Mouse (Mus musculus): ENCODE results near the gene Zfp428. TPM values are rescaled to one million over a fixed set of nuclear protein-coding genes. Genes with fewer than 3 reads are reported as not detected.

The Zfp428 gene
- polyA plus RNA-seq, 1 experiment: 13.1 TPM

DNA sequence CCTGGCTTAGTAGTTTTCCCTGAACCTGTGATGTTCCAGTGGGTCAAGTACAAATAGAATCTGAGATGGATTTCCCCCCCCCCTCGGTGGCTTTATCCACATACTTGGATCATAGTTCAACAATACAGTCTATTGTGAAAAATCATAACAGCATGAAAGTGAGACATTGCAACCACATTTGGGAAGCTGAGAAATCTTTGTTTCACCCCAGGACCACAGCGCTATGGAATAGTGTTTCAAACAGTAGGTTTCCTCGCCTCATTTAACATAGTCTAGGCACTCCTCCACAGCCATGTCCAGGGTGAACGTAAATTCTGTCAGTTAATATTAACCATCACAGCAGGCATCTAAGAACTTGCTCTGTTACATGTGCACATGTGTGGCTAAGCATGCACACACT is 30.3 kb downstream of the Zfp428 start:
- TF ChIP-seq EP300 (IDR thresholded peaks at IDR 0.05; ENCODE audit: insufficient read depth, low read depth, low read length) (no peak), POLR2A (IDR thresholded peaks at IDR 0.05; ENCODE audit: insufficient read depth, low read length) (no peak), CTCF (IDR thresholded peaks at IDR 0.05; ENCODE audit: low read depth, low read length) (no peak)
- H3K27me3 ChIP-seq (ENCODE audit: control insufficient read depth, insufficient read depth, low read length, poor library complexity, severe bottlenecking): no peaks in the 10 kb centered on the region

DNA sequence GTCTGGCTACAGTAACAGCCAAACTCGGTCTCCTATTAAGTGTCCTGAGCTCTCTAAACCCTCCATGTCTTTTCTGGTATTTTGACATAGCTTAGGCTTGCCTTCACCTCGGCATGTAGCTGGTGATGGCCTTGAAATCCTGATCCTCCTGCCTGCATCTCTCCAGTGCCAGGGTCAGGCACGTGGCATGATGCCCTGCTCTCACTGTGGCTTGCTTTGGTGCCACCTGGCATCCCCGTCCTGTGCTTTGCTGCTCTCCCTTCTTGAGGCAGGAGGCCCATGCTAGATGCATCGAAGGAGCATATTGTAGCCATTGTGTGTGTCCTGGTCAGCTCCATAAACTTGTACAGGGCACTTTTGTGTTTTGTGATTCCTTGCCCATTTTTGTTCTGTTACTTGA is 30.8 kb downstream of the Zfp428 start:
- H3K4me1 ChIP-seq (ENCODE audit: control insufficient read depth, insufficient read depth, low read length): no peaks in the 10 kb centered on the region
- no peak for TF ChIP-seq CTCF (IDR thresholded peaks at IDR 0.05; ENCODE audit: low read depth, low read length)
- no peak for TF ChIP-seq POLR2A (IDR thresholded peaks at IDR 0.05; ENCODE audit: insufficient read depth, low read length)
- TF ChIP-seq EP300 (IDR thresholded peaks at IDR 0.05; ENCODE audit: insufficient read depth, low read depth, low read length): no peak
- no peak overlapping the region for H3K27ac ChIP-seq (ENCODE audit: insufficient read depth, low read length)
- no peak overlapping the region for H3K9ac ChIP-seq (ENCODE audit: low read depth, poor library complexity, severe bottlenecking)
- H3K27me3 ChIP-seq (ENCODE audit: control insufficient read depth, insufficient read depth, low read length, poor library complexity, severe bottlenecking): no peaks in the 10 kb centered on the region
- no peak overlapping the region for H3K4me3 ChIP-seq (ENCODE audit: low read depth, low read length)
- no peaks in the 10 kb centered on the region for H3K9me3 ChIP-seq (replicated peaks; ENCODE audit: control insufficient read depth, insufficient read depth, low read length, poor library complexity, severe bottlenecking)
- H3K36me3 ChIP-seq (ENCODE audit: control insufficient read depth, insufficient read depth, low read length, poor library complexity, severe bottlenecking): no peaks in the 10 kb centered on the region

More for the DNA sequence above, 30.3 kb downstream of the Zfp428 start:
- Histone ChIP-seq H3K9ac (ENCODE audit: low read depth, poor library complexity, severe bottlenecking) (no peak overlapping the region), H3K27ac (ENCODE audit: insufficient read depth, low read length) (no peak overlapping the region), H3K4me1 (ENCODE audit: control insufficient read depth, insufficient read depth, low read length) (no peaks in the 10 kb centered on the region), H3K9me3 (replicated peaks; ENCODE audit: control insufficient read depth, insufficient read depth, low read length, poor library complexity, severe bottlenecking) (no peaks in the 10 kb centered on the region), H3K4me3 (ENCODE audit: low read depth, low read length) (no peak overlapping the region), H3K36me3 (ENCODE audit: control insufficient read depth, insufficient read depth, low read length, poor library complexity, severe bottlenecking) (no peaks in the 10 kb centered on the region)

DNA sequence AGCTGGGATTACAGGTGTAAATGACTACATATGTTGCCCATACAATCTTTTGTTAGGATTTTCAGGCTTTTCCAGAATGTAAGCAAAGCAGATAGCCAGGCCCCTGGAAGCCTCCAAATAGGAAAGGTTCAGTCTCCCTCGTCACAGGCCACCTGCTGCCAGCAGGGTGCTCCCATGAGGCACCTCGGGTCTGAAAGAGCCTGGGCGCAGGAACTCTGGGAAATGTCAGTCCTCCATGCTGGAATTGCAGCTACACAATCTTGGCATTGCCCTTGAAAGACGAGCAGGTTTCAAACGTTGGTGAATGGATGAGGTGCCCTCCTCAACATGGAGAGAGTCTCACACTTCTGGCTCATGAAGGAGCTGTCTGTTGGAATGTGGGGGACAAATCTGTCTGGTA is 31.3 kb downstream of the Zfp428 start:
- no peak for TF ChIP-seq CTCF (IDR thresholded peaks at IDR 0.05; ENCODE audit: low read depth, low read length)
- no peaks in the 10 kb centered on the region for H3K36me3 ChIP-seq (ENCODE audit: control insufficient read depth, insufficient read depth, low read length, poor library complexity, severe bottlenecking)
- no peak overlapping the region for H3K27ac ChIP-seq (ENCODE audit: insufficient read depth, low read length)
- no peak overlapping the region for H3K4me3 ChIP-seq (ENCODE audit: low read depth, low read length)
- H3K4me1 ChIP-seq (ENCODE audit: control insufficient read depth, insufficient read depth, low read length): no peaks in the 10 kb centered on the region
- H3K27me3 ChIP-seq (ENCODE audit: control insufficient read depth, insufficient read depth, low read length, poor library complexity, severe bottlenecking): no peaks in the 10 kb centered on the region
- H3K9me3 ChIP-seq (replicated peaks; ENCODE audit: control insufficient read depth, insufficient read depth, low read length, poor library complexity, severe bottlenecking): no peaks in the 10 kb centered on the region
- no peak overlapping the region for H3K9ac ChIP-seq (ENCODE audit: low read depth, poor library complexity, severe bottlenecking)

DNA sequence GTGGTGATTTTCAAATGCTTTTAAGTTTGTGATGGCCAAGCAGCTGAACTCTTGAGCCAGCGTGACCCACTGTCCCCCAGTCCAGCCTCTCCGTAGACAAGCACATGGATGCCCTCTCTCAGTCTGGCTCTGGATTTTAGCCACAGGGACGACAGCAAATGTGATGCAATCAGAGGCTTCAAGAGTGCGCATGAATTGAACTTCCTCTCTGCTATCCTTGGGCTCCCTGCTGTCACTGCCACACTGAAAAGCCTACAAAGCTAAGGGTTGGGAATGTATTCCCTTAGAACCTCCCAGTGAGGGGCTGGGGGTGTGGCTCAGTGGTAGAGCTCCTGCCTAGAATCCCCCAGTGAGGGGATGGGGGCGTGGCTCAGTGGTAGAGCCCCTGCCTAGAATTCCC is 31.9 kb downstream of the Zfp428 start:
- no peak overlapping the region for H3K9ac ChIP-seq (ENCODE audit: low read depth, poor library complexity, severe bottlenecking)
- H3K36me3 ChIP-seq (ENCODE audit: control insufficient read depth, insufficient read depth, low read length, poor library complexity, severe bottlenecking): no peaks in the 10 kb centered on the region
- no peak overlapping the region for H3K27ac ChIP-seq (ENCODE audit: insufficient read depth, low read length)
- TF ChIP-seq EP300 (IDR thresholded peaks at IDR 0.05; ENCODE audit: insufficient read depth, low read depth, low read length) (no peak), CTCF (IDR thresholded peaks at IDR 0.05; ENCODE audit: low read depth, low read length) (no peak), POLR2A (IDR thresholded peaks at IDR 0.05; ENCODE audit: insufficient read depth, low read length) (no peak)
- no peaks in the 10 kb centered on the region for H3K4me1 ChIP-seq (ENCODE audit: control insufficient read depth, insufficient read depth, low read length)
- no peak overlapping the region for H3K4me3 ChIP-seq (ENCODE audit: low read depth, low read length)
- no peaks in the 10 kb centered on the region for H3K27me3 ChIP-seq (ENCODE audit: control insufficient read depth, insufficient read depth, low read length, poor library complexity, severe bottlenecking)
- H3K9me3 ChIP-seq (replicated peaks; ENCODE audit: control insufficient read depth, insufficient read depth, low read length, poor library complexity, severe bottlenecking): no peaks in the 10 kb centered on the region

DNA sequence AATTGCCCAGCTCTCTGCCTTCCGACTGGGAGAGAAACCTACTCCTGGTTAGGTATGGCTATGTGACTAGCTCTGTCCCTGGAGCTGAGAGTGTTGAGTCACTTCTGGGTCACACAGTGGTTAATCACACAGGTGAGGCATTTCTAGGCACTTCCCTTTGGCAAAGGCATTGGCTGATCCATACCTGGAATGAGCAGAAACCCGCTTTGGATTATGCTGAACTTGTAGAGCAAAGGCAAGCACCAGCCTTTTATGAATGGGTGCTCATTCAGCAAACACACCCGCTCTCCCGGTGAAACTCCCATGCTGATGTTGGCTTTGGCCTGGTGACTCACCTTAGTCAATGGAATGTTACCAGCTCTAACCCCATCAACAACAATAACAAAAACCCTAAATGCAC is 32.9 kb downstream of the Zfp428 start:
- no peak overlapping the region for H3K27ac ChIP-seq (ENCODE audit: insufficient read depth, low read length)
- H3K9me3 ChIP-seq (replicated peaks; ENCODE audit: control insufficient read depth, insufficient read depth, low read length, poor library complexity, severe bottlenecking): no peaks in the 10 kb centered on the region
- H3K27me3 ChIP-seq (ENCODE audit: control insufficient read depth, insufficient read depth, low read length, poor library complexity, severe bottlenecking): no peaks in the 10 kb centered on the region
- H3K4me1 ChIP-seq (ENCODE audit: control insufficient read depth, insufficient read depth, low read length): no peaks in the 10 kb centered on the region
- no peak overlapping the region for H3K9ac ChIP-seq (ENCODE audit: low read depth, poor library complexity, severe bottlenecking)
- no peak for TF ChIP-seq CTCF (IDR thresholded peaks at IDR 0.05; ENCODE audit: low read depth, low read length)
- H3K36me3 ChIP-seq (ENCODE audit: control insufficient read depth, insufficient read depth, low read length, poor library complexity, severe bottlenecking): no peaks in the 10 kb centered on the region
- H3K4me3 ChIP-seq (ENCODE audit: low read depth, low read length): no peak overlapping the region

DNA sequence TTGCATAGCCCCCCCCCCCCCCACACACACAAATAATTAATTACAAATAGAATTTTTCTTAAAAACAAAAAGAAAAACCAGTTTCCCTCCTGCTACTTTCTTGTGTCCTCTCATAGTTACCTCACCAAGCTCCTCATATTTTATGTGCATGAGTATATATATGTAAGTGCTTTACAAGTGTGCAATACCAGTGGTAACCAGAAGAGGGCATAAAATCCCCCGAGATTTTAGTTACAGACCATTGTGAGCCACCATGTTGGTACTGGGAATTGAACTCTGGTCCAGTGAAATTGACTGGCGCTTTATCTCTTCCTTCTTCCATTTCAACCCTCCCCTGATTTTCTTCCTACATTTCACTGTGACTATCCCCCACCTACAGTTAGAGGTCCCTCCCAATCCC is 37.7 kb downstream of the Zfp428 start:
- H3K4me1 ChIP-seq (ENCODE audit: control insufficient read depth, insufficient read depth, low read length): no peaks in the 10 kb centered on the region
- H3K27me3 ChIP-seq (ENCODE audit: control insufficient read depth, insufficient read depth, low read length, poor library complexity, severe bottlenecking): no peaks in the 10 kb centered on the region
- TF ChIP-seq EP300 (IDR thresholded peaks at IDR 0.05; ENCODE audit: insufficient read depth, low read depth, low read length) (no peak), CTCF (IDR thresholded peaks at IDR 0.05; ENCODE audit: low read depth, low read length) (no peak), POLR2A (IDR thresholded peaks at IDR 0.05; ENCODE audit: insufficient read depth, low read length) (no peak)
- H3K27ac ChIP-seq (ENCODE audit: insufficient read depth, low read length): no peak overlapping the region
- no peaks in the 10 kb centered on the region for H3K9me3 ChIP-seq (replicated peaks; ENCODE audit: control insufficient read depth, insufficient read depth, low read length, poor library complexity, severe bottlenecking)
- H3K36me3 ChIP-seq (ENCODE audit: control insufficient read depth, insufficient read depth, low read length, poor library complexity, severe bottlenecking): 0 out of 2 replicates have a peak, but pooled peaks cover 5% of the 10 kb centered on the region
- no peak overlapping the region for H3K4me3 ChIP-seq (ENCODE audit: low read depth, low read length)
- H3K9ac ChIP-seq (ENCODE audit: low read depth, poor library complexity, severe bottlenecking): no peak overlapping the region

All from ES-Bruce4 (cell line).